Mouse (Mus musculus) adrenal gland, postnatal 4 days (tissue): ENCODE results near the gene Gm9958. TPM values are rescaled to one million over a fixed set of nuclear protein-coding genes. Genes with fewer than 3 reads are reported as not detected.

Experiments used
- DNase-seq, 2 experiments: peaks; one replicate each; pipeline ENCODE4 v3.0.0; 2021 to 2022; ENCODE audit warnings: low spot score in 2 of 2, mixed read lengths in 2 of 2
- total RNA-seq, 2 experiments: library from RNA; stranded (reverse); gene quantifications; 2 replicates each; pipeline ENCODE4 v1.2.3; 2021

Gm9958 gene
- total RNA-seq, 2 experiments from 2014 or later: 4.5 to 4.8 TPM

GRCm38 (mm10) chr5:90396817-90397216, 29.8 kb downstream of the Gm9958 start:
- DNase-seq: no peak

DNA sequence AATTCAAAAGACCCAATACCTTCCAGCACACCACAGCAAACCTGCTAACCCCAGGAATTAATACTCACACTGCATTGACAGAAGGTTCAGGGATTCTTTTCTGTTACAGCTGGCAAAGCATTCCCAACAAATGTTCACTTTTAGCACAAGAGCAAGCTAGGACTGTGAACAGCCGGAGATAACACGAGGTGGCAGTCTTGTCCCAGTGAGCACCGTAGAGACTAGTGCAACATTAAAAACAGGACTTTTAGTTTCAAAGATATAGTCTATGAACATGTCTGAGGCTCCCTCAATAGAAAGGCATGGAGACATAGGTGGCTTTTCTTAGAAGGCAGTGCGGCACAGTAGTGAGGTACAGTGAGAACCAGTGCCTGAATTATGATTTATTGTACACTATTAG, 38.2 kb downstream of the Gm9958 start:
- no peak for DNase-seq

GRCm38 (mm10) chr5:90414142-90414924, 47.3 kb downstream of the Gm9958 start:
- no peak for DNase-seq

DNA sequence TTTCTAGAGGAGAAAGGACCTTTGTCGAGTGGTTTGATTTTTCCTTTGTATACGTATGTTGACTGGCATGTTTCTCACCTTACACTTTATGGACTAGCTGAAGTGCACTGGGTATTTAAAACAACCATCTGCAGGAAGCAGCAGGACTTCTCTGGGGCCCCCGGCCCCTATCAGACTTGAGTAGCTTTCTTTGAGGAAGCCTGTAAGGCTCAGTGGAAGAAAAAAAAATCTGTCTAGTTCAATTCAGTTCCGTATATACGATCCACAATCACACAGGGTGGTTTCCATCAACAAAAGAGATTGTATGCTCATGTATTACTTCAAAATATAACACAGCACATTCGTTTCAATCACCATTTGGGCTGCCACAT, 47.9 kb downstream of the Gm9958 start:
- DNase-seq: no peak

Other genes with a start within 250 kb of the Gm9958 start
- gene Cox18, start 143.2 kb upstream of the Gm9958 start, total RNA-seq: 10 to 100 TPM; 42.8 to 47.2 TPM
- gene Ankrd17, start 627 bp upstream of the Gm9958 start, total RNA-seq: 100 to 1,000 TPM; 113 to 129 TPM
- gene Alb, start 93.7 kb downstream of the Gm9958 start, total RNA-seq: 1,000 to 10,000 TPM in 1 of 2 experiments, 100 to 1,000 TPM in 1; 169 to 6,544 TPM
- gene Afp, start 123.5 kb downstream of the Gm9958 start, total RNA-seq: 1,000 to 10,000 TPM in 1 of 2 experiments, 10 to 100 TPM in 1; 60.5 to 1,664 TPM
- gene Afm, start 151.7 kb downstream of the Gm9958 start, total RNA-seq: 10 to 100 TPM in 1 of 2 experiments, 1 to 10 TPM in 1; 6.8 to 47.3 TPM
- 1 to 10 TPM in 1 of 2 experiments, under 1 TPM in 1; 0.28 to 6.0 TPM for gene 5830473C10Rik, start 193.9 kb downstream of the Gm9958 start, total RNA-seq